In the genomic region with DNA sequence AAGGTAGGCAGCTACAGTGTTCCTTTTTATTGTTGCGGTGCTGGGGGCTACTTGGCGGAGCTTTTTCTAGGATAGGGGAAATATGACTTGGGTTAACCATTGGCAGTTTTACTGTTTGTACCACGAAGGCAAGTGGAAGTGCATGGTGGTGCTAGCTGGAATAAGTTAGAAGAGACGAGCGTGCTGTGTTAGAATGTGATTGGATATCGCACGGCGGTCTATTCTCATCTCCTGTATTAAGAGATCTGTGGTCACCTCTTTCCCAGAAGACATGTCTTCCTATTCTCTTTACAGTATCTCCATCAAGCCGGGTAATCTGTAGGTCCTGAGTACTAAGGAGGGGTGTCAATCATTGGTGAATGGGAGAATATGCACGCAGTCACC, we compare ENCODE assay signal across 11 mouse cellular contexts.
DNase-seq lines count a peak whose midpoint lies in the region; ATAC-seq and TF ChIP-seq lines count a peak whose summit lies in the region.
"Had no signal": no experiment of that assay in that cellular context is flagged by ENCODE, and none has a peak within 500 bp of the region (broad histone marks: within the 10 kb centered on the region; RNA-seq: fewer than 3 reads in every experiment).

No protein-coding gene starts in this region.

- DNase-seq in gastrocnemius, adult 2 months = no peak
- DNase-seq in gastrocnemius, postnatal 36 days = no peak
- DNase-seq in liver = no peak
- DNase-seq in adrenal gland, adult 8-10 months = no peak
- DNase-seq in gastrocnemius, postnatal 10 days = no peak
- DNase-seq: kidney, adult 8-10 months; lung, postnatal 36 days; thymus, postnatal 14 days had no signal

- intact Hi-C loops in gastrocnemius, adult 2 months (cut with DNase I) = no loop called here
- intact Hi-C loops in gastrocnemius, postnatal 36 days (cut with DNase I) = no loop called here

- H3K27ac ChIP-seq in gastrocnemius, adult 2 months = no peak overlapping the region
- H3K27ac ChIP-seq in liver, embryonic 12.5 days = no peak overlapping the region
- peak overlapping the region; percentile 94 for H3K27ac ChIP-seq in hindbrain, embryonic 13.5 days
- H3K27ac ChIP-seq in neural tube, embryonic 14.5 days (ENCODE audit: low read depth, low read length) = peak overlapping the region; percentile 90

- no peak for TF ChIP-seq CTCF in gastrocnemius, adult 2 months (IDR thresholded peaks at IDR 0.05)

- H3K36me3 ChIP-seq in liver, embryonic 12.5 days = no peaks in the 10 kb centered on the region
- H3K36me3 ChIP-seq in hindbrain, embryonic 13.5 days = no peaks in the 10 kb centered on the region
- no peaks in the 10 kb centered on the region for H3K36me3 ChIP-seq in neural tube, embryonic 14.5 days (ENCODE audit: control insufficient read depth, insufficient read depth, low read length)

- H3K9me3 ChIP-seq in liver, embryonic 12.5 days (replicated peaks) = no peaks in the 10 kb centered on the region
- no peaks in the 10 kb centered on the region for H3K9me3 ChIP-seq in hindbrain, embryonic 13.5 days
- no peaks in the 10 kb centered on the region for H3K9me3 ChIP-seq in neural tube, embryonic 14.5 days (ENCODE audit: control insufficient read depth, low read length)

- H3K4me3 ChIP-seq in gastrocnemius, adult 2 months = peak overlapping the region; percentile 13
- no peak overlapping the region for H3K4me3 ChIP-seq in liver, embryonic 12.5 days
- peak overlapping the region; percentile 48 for H3K4me3 ChIP-seq in hindbrain, embryonic 13.5 days
- H3K4me3 ChIP-seq in neural tube, embryonic 14.5 days (ENCODE audit: low read depth, low read length) = peak overlapping the region; percentile 42

- no peak for ATAC-seq in liver, embryonic 12.5 days
- ATAC-seq in hindbrain, embryonic 13.5 days (ENCODE audit: low FRiP score) = peak; percentile 55
- ATAC-seq in neural tube, embryonic 14.5 days (ENCODE audit: low read depth) = peak; percentile 31

- H3K4me2 ChIP-seq in liver, embryonic 12.5 days = peak overlapping the region; percentile 32; the same call in 1 of the 2 replicates
- peak overlapping the region; percentile 65 for H3K4me2 ChIP-seq in hindbrain, embryonic 13.5 days
- peak overlapping the region; percentile 51 for H3K4me2 ChIP-seq in neural tube, embryonic 14.5 days (ENCODE audit: low read depth, low read length)

- H3K27me3 ChIP-seq in liver, embryonic 12.5 days (replicated peaks) = no peaks in the 10 kb centered on the region
- H3K27me3 ChIP-seq in hindbrain, embryonic 13.5 days = no peaks in the 10 kb centered on the region
- no peaks in the 10 kb centered on the region for H3K27me3 ChIP-seq in neural tube, embryonic 14.5 days (ENCODE audit: control insufficient read depth, insufficient read depth, low read length)

- no peaks in the 10 kb centered on the region for H3K4me1 ChIP-seq in liver, embryonic 12.5 days
- peaks cover 40% of the 10 kb centered on the region for H3K4me1 ChIP-seq in hindbrain, embryonic 13.5 days (replicated peaks)
- peaks cover 12% of the 10 kb centered on the region for H3K4me1 ChIP-seq in neural tube, embryonic 14.5 days (ENCODE audit: control insufficient read depth, insufficient read depth, low read length)

- H3K9ac ChIP-seq in liver, embryonic 12.5 days = no peak overlapping the region
- H3K9ac ChIP-seq in hindbrain, embryonic 13.5 days = peak overlapping the region; percentile 79
- H3K9ac ChIP-seq in neural tube, embryonic 14.5 days (replicated peaks; ENCODE audit: low read depth, low read length) = peak overlapping the region; percentile 62

- 78% methylated on average over 10 of the region's 10 CpGs for WGBS in liver, embryonic 12.5 days (ENCODE audit: insufficient replicate concordance)
- WGBS in hindbrain, embryonic 13.5 days = 41% methylated on average over 10 of the region's 10 CpGs
- WGBS in neural tube, embryonic 14.5 days = 57% methylated on average over 10 of the region's 10 CpGs

Comparison
In these comparisons a context has a peak if more than half of its experiments do, and no peak if none do; other contexts are left out.
1. H3K27ac ChIP-seq: peak in hindbrain, embryonic 13.5 days (single experiment) and neural tube, embryonic 14.5 days (single experiment); none in gastrocnemius, adult 2 months (single experiment) and liver, embryonic 12.5 days (single experiment).
2. Peak in every context shown above with its lines, with median percentiles within 50 percentile points of each other: H3K4me2 ChIP-seq.